Mouse (Mus musculus): ENCODE measurements around the gene Echs1.

Gene Echs1

GRCm38 (mm10) chr7:140095556-140095955, 20.7 kb downstream of the Echs1 start:
- Histone ChIP-seq H3K36me3 (ENCODE audit: control insufficient read depth, insufficient read depth, low read length, poor library complexity, severe bottlenecking) (no peaks in the 10 kb centered on the region), H3K27me3 (ENCODE audit: control insufficient read depth, insufficient read depth, low read length, poor library complexity, severe bottlenecking) (no peaks in the 10 kb centered on the region)
- no peak for DNase-seq (ENCODE audit: low read depth, low spot score)

- no peaks in the 10 kb centered on the region for H3K36me3 ChIP-seq (ENCODE audit: control insufficient read depth, insufficient read depth, low read length, poor library complexity, severe bottlenecking)
- DNase-seq (ENCODE audit: low read depth, low spot score) = no peak
- no peaks in the 10 kb centered on the region for H3K27me3 ChIP-seq (ENCODE audit: control insufficient read depth, insufficient read depth, low read length, poor library complexity, severe bottlenecking)
Observed at GRCm38 (mm10) chr7:140094954-140095353, 21.3 kb downstream of the Echs1 start.

GRCm38 (mm10) chr7:140092924-140093528, 23.2 kb downstream of the Echs1 start, which contains the start of gene Prap1:
TSS of gene Prap1 (plus strand) at chr7:140093395.
- no peak for DNase-seq (ENCODE audit: low read depth, low spot score)
- H3K36me3 ChIP-seq (ENCODE audit: control insufficient read depth, insufficient read depth, low read length, poor library complexity, severe bottlenecking) = no peaks in the 10 kb centered on the region
- H3K27me3 ChIP-seq (ENCODE audit: control insufficient read depth, insufficient read depth, low read length, poor library complexity, severe bottlenecking) = no peaks in the 10 kb centered on the region

DNA sequence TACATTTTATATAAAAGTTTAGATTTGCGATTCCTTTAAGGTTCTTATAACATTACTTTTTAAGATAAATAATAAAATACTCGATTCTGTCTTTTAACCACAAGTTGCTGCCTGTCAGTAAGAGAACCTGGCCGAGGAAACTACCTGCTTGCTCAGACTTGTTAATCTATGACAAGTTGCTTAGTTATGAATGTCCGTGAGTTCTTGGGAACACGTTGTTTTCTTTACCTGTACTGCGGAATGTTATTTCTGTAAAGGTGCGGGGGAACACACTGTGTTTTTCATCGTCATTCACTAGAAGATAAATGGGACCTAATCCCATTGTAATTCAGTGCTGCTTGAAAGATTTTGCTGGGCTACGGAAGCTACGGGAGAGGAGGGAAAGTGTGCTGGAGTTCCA, 25.7 kb downstream of the Echs1 start:
- no peaks in the 10 kb centered on the region for H3K36me3 ChIP-seq (ENCODE audit: control insufficient read depth, insufficient read depth, low read length, poor library complexity, severe bottlenecking)
- no peak for DNase-seq (ENCODE audit: low read depth, low spot score)
- H3K27me3 ChIP-seq (ENCODE audit: control insufficient read depth, insufficient read depth, low read length, poor library complexity, severe bottlenecking) = no peaks in the 10 kb centered on the region

DNA sequence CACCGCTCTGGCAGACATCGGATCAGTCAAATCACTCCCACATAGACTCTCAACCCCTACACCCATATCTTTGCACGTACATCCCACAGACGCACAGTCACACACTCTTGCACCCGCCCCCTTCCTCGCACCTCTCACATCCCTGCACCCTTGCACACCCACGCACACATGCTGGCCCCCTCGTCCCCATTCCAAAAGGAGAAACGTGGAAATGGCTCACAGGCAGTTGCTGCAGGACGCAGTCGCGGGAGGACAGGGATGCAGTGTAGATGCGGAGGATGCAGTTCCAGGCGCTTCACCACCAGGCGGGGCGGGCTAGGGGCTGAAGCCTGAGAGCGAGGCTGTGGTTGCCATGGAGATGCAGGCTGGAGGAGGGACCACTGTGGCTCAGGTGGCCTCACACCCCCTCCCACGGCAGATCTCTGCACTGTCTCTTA, 34.0 kb downstream of the Echs1 start, which contains the start of gene Caly:
Gene Caly, minus strand, starts transcription at position 307 of the 437 bp plus-strand sequence.
- H3K36me3 ChIP-seq (ENCODE audit: control insufficient read depth, insufficient read depth, low read length, poor library complexity, severe bottlenecking) = no peaks in the 10 kb centered on the region

DNA sequence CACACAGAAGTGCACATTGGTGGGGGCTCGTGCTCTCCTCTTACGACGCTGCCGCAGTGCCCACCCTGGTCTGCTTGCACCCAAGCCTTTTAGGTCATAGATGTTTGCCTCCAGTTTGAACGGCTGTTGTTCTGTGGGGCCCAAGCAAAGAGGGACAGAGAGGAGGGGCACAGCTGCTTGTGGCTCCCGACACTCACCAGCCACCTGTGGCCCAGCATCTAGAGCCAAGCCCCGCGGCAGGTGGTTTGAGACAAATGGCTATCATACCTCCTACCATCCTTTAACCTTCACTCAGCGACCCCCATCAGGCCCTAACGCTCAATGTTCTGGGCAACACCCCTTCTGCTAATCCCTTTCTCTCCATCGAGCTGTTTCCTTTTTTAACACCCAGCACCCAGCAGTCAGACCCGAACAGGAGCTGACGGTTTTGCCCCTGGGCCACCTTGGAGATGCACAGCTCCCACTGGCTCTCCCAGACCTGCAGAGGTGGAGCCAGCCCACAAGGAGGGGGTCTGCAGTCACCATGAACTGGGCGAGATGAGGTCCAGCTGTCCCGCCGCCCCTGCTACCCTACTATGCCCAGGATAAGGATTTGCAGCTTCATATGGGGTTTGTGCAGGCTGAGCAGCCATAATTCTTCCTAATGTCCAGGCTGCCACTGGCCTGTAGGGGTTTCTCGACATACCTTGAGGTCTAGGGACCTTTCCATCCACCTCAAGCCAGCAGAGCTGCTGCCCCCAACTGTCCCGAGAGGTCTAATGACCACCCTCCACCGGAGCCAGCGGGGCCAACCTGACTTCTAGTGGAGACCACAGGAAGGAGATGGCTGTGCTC, 34.7 kb downstream of the Echs1 start:
- DNase-seq (ENCODE audit: low read depth, low spot score) = no peak
- Histone ChIP-seq H3K27me3 (ENCODE audit: control insufficient read depth, insufficient read depth, low read length, poor library complexity, severe bottlenecking) (no peaks in the 10 kb centered on the region), H3K36me3 (ENCODE audit: control insufficient read depth, insufficient read depth, low read length, poor library complexity, severe bottlenecking) (no peaks in the 10 kb centered on the region)

More for the DNA sequence above, 34.0 kb downstream of the Echs1 start, which contains the start of gene Caly:
- no peaks in the 10 kb centered on the region for H3K27me3 ChIP-seq (ENCODE audit: control insufficient read depth, insufficient read depth, low read length, poor library complexity, severe bottlenecking)
- DNase-seq (ENCODE audit: low read depth, low spot score) = peak; percentile 20

DNA sequence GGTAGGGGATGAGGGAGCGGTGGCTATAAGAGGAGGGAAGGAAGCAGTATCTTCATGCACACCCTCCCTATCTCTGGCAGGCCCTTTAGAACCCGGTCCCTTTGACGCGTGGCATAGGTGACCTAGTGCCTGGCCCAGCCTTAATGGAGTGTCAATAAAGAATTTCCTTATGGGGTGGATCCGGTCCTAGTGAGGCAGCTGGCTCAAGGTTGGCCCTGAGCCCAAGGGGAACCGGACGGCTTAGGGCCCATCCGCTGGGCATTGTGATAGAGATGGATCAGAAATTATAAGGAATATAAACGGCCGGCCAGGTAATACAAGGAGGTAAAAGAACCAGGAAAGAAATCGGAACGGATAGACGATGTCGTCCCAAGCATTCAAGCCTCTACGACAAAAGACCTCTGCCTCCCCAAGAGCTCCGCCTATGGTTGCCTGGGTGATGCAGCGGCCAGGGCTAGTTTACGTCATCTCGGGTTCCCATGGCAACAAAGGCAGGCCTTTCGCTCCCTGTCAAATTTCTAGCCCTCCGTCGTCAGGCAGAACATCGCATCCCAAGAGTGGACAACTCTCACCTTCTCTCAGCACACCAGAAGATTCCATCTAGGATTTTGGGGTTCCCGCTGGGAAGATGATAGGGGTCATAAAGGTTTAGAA, 35.6 kb downstream of the Echs1 start:
- Histone ChIP-seq H3K27me3 (ENCODE audit: control insufficient read depth, insufficient read depth, low read length, poor library complexity, severe bottlenecking) (no peaks in the 10 kb centered on the region), H3K36me3 (ENCODE audit: control insufficient read depth, insufficient read depth, low read length, poor library complexity, severe bottlenecking) (no peaks in the 10 kb centered on the region)
- peak; percentile 46 for DNase-seq (ENCODE audit: low read depth, low spot score)

- DNase-seq (ENCODE audit: low read depth, low spot score) = peak; percentile 78
- Histone ChIP-seq H3K36me3 (ENCODE audit: control insufficient read depth, insufficient read depth, low read length, poor library complexity, severe bottlenecking) (no peaks in the 10 kb centered on the region), H3K27me3 (ENCODE audit: control insufficient read depth, insufficient read depth, low read length, poor library complexity, severe bottlenecking) (no peaks in the 10 kb centered on the region)
Observed at GRCm38 (mm10) chr7:140078711-140079110, 37.6 kb downstream of the Echs1 start.

DNA sequence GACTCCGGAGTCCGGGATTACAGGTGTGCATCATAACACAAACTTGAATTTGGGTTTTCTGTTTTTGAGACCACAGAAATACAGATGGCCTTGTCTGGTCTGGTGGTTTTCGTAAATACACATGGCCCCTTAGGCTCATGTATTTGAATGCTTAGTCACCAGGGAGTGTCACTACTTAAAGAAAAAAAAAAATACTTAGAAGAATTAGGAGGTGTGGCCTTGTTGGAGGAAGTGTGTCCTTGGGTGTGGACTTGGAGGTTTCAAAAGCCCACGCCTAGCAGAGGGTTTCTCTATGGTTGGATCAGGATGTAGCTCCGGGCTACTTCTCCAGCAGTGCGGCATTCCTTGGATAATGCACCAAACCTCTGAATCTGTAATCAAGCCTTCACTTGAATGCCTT, 38.6 kb downstream of the Echs1 start:
- H3K36me3 ChIP-seq (ENCODE audit: control insufficient read depth, insufficient read depth, low read length, poor library complexity, severe bottlenecking) = no peaks in the 10 kb centered on the region
- H3K27me3 ChIP-seq (ENCODE audit: control insufficient read depth, insufficient read depth, low read length, poor library complexity, severe bottlenecking) = no peaks in the 10 kb centered on the region
- DNase-seq (ENCODE audit: low read depth, low spot score) = no peak

GRCm38 (mm10) chr7:140070042-140070711, 46.1 kb downstream of the Echs1 start:
- no peaks in the 10 kb centered on the region; the same call in 1 of the 2 replicates for H3K27me3 ChIP-seq (ENCODE audit: control insufficient read depth, insufficient read depth, low read length, poor library complexity, severe bottlenecking)
- H3K36me3 ChIP-seq (ENCODE audit: control insufficient read depth, insufficient read depth, low read length, poor library complexity, severe bottlenecking) = no peaks in the 10 kb centered on the region
- DNase-seq (ENCODE audit: low read depth, low spot score) = no peak

DNA sequence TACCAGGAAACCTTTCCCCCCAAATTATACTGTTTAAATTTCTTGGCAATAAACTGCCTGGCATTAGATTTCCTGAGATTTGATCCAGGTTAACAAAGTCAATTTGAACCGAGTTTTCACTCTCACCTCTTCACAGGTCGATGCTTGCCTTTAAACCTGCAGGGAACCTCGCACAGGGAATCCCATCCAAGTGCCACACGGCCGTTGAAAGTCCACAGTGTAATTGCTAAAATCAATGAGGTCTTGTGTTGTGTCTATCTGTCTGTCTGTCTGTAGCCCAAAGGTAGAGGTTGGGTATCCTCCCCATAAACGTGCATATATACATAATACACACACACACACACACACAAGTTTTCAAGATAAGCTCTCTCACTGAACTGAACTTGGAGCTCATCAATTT, 48.9 kb downstream of the Echs1 start:
- no peaks in the 10 kb centered on the region for H3K36me3 ChIP-seq (ENCODE audit: control insufficient read depth, insufficient read depth, low read length, poor library complexity, severe bottlenecking)
- no peak for DNase-seq (ENCODE audit: low read depth, low spot score)

GRCm38 (mm10) chr7:140063092-140063491, 53.2 kb downstream of the Echs1 start:
- Histone ChIP-seq H3K27me3 (ENCODE audit: control insufficient read depth, insufficient read depth, low read length, poor library complexity, severe bottlenecking) (peaks cover 2% of the 10 kb centered on the region; the same call in 1 of the 2 replicates), H3K36me3 (ENCODE audit: control insufficient read depth, insufficient read depth, low read length, poor library complexity, severe bottlenecking) (no peaks in the 10 kb centered on the region)
- peak; percentile 80 for DNase-seq (ENCODE audit: low read depth, low spot score)

More for the DNA sequence above, 48.9 kb downstream of the Echs1 start:
- no peaks in the 10 kb centered on the region; the same call in 1 of the 2 replicates for H3K27me3 ChIP-seq (ENCODE audit: control insufficient read depth, insufficient read depth, low read length, poor library complexity, severe bottlenecking)

- H3K36me3 ChIP-seq (ENCODE audit: control insufficient read depth, insufficient read depth, low read length, poor library complexity, severe bottlenecking) = no peaks in the 10 kb centered on the region
- H3K27me3 ChIP-seq (ENCODE audit: control insufficient read depth, insufficient read depth, low read length, poor library complexity, severe bottlenecking) = peaks cover 4% of the 10 kb centered on the region
- peak; percentile 15 for DNase-seq (ENCODE audit: low read depth, low spot score)
Observed at GRCm38 (mm10) chr7:140062307-140062706, 54.0 kb downstream of the Echs1 start.

DNA sequence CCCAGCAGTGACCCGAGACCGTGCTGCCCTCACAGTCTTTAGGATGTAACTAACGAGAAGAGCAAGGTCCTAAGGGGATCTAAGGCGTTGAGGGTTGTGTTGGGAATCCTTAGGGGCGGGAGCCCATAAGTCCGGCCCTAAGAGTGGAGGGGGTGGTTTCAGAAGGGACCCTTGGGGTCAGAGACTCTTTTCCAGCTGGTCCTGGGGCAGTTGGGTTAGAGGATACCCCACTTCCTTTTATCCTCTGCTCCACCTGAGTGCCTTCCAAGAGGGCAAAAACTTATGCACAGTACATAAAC, 54.5 kb downstream of the Echs1 start:
- DNase-seq (ENCODE audit: low read depth, low spot score) = no peak

More for the DNA sequence above, 54.5 kb downstream of the Echs1 start:
- Histone ChIP-seq H3K27me3 (ENCODE audit: control insufficient read depth, insufficient read depth, low read length, poor library complexity, severe bottlenecking) (peaks cover 4% of the 10 kb centered on the region), H3K36me3 (ENCODE audit: control insufficient read depth, insufficient read depth, low read length, poor library complexity, severe bottlenecking) (no peaks in the 10 kb centered on the region)
